Mouse (Mus musculus) lung, adult 18-20 months (tissue): ENCODE data around the gene Olfr521.

Experiments
- DNase-seq, 2 experiments: peaks; one replicate each; pipeline ENCODE4 v3.0.0; 2022; ENCODE audit warnings: mixed read lengths in 2 of 2

Olfr521 gene

GRCm38 (mm10) chr7:99810814-99811213 is 47.5 kb downstream of the Olfr521 start:
- DNase-seq: no peak

DNA sequence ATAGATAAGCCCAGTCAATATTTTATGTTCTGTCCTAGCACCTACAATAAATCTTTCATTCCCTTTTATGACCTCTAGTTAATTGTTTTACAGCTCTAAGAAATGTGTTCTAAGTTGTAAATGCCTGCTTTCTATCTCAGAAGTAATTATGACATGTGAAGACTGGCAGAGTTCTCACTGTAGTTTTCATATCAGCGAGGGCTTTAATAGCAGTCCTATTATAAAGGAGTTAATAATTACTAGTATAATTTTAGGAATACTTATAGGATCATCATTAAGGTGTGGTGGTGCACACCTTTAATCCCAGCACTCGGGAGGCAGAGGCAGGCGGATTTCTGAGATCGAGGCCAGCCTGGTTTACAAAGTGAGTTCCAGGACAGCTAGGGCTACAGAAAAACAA is 48.4 kb downstream of the Olfr521 start:
- DNase-seq: no peak

DNA sequence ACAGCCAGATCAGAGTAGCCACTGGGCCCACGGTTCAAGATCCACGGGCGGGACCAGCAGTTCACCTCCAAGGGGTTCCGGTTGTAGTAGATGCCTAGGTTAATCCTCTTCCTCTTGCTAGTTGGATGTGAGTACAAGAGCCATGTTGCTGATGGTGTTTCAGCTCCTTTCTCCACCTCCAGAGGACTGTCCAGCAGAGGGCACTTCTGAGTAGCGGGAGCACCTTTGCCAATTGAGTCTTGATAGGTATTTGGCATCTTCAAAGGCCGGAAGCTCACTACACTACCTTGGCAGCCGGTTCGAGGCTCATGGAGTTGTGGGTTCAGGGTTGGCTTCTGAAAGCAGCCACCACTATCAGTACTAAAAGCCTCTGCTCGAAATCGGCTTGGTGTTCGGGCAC is 50.1 kb downstream of the Olfr521 start:
- peak; percentile 50 to 58 for DNase-seq

GRCm38 (mm10) chr7:99818181-99818725 is 54.9 kb downstream of the Olfr521 start:
- peak; percentile 38 to 54 for DNase-seq
